Comparison of ENCODE assay signal across 10 mouse cellular contexts in the genomic region with DNA sequence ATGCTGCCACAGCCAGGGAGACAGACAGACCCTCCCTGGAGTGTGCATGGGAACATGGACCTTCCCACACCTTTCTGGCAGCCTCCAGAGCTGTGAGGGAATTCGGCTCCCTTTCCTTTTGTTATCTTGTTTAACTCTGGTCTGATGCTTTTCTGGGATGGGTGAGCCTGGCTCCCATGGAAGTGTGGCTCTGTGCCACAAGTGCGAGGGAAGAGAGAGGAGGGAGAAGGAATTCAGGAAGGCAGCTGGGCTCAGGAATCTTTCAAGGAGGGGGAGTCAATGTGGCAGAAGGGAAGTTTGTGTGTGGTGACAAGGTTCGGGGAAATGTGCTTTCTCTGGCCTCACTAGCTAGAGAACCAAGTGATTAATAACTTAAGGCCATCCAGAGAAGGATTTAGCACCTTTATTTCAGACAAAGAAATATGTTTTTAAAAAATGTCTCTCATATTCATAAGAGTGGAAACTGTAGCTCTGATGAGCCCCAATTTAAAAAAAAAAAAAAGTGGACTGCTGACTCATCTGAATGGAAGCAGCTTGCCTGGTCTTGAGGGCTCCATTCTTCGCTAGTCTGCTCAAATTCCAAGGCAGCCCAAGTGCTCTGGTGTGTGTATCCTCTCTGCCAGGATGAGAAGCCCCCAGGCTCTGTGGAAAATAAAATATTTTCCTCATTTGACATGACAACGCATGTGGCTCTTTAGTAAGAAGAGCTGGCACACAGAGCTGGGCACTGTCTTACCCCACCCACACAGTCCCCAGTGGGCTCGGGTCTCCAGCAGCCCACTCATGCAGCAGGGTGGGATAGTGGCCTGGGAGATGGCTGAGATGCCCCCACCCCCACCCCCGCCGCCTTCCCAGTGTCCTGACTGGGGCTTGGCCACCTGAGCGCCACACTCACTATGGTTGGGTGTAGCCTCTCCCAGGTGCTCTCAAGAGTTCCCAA.
DNase-seq lines count a peak whose midpoint lies in the region; ATAC-seq lines count a peak whose summit lies in the region.
"Had no signal": no experiment of that assay in that cellular context is flagged by ENCODE, and none has a peak within 500 bp of the region (broad histone marks: within the 10 kb centered on the region; RNA-seq: fewer than 3 reads in every experiment).

No protein-coding gene starts in this region.

- H3K4me2 ChIP-seq in kidney, embryonic 14.5 days (replicated peaks; ENCODE audit: low read depth, low read length) = no peak overlapping the region
- no peak overlapping the region for H3K4me2 ChIP-seq in embryonic facial prominence, embryonic 14.5 days (ENCODE audit: low read depth, low read length)
- no peak overlapping the region for H3K4me2 ChIP-seq in limb, embryonic 12.5 days
- no peak overlapping the region for H3K4me2 ChIP-seq in liver, embryonic 11.5 days
- no peak overlapping the region for H3K4me2 ChIP-seq in hindbrain, embryonic 13.5 days
- H3K4me2 ChIP-seq: neural tube, embryonic 13.5 days had no signal

- H3K27me3 ChIP-seq in kidney, embryonic 14.5 days (ENCODE audit: control insufficient read depth, insufficient read depth, low read length) = no peaks in the 10 kb centered on the region; the same call in 1 of the 2 replicates
- no peaks in the 10 kb centered on the region for H3K27me3 ChIP-seq in embryonic facial prominence, embryonic 14.5 days (replicated peaks; ENCODE audit: control insufficient read depth, insufficient read depth, low read length)
- no peaks in the 10 kb centered on the region for H3K27me3 ChIP-seq in limb, embryonic 12.5 days
- no peaks in the 10 kb centered on the region for H3K27me3 ChIP-seq in liver, embryonic 11.5 days (replicated peaks; ENCODE audit: control insufficient read depth, insufficient read depth, low read length)
- 0 out of 2 replicates have a peak, but pooled peaks cover 4% of the 10 kb centered on the region for H3K27me3 ChIP-seq in hindbrain, embryonic 13.5 days
- H3K27me3 ChIP-seq: neural tube, embryonic 13.5 days had no signal

- H3K9me3 ChIP-seq in kidney, embryonic 14.5 days (ENCODE audit: control insufficient read depth, low read length) = no peaks in the 10 kb centered on the region
- H3K9me3 ChIP-seq in embryonic facial prominence, embryonic 14.5 days (ENCODE audit: control insufficient read depth, low read length) = no peaks in the 10 kb centered on the region
- no peaks in the 10 kb centered on the region for H3K9me3 ChIP-seq in limb, embryonic 12.5 days
- H3K9me3 ChIP-seq in liver, embryonic 11.5 days (ENCODE audit: control insufficient read depth, low read length) = no peaks in the 10 kb centered on the region
- no peaks in the 10 kb centered on the region for H3K9me3 ChIP-seq in hindbrain, embryonic 13.5 days
- H3K9me3 ChIP-seq: neural tube, embryonic 13.5 days had no signal

- 66% methylated on average over 9 of the region's 9 CpGs for WGBS in kidney, embryonic 14.5 days
- WGBS in embryonic facial prominence, embryonic 14.5 days = 45% methylated on average over 9 of the region's 9 CpGs
- WGBS in limb, embryonic 12.5 days = 65% methylated on average over 9 of the region's 9 CpGs
- WGBS in liver, embryonic 11.5 days = 62% methylated on average over 9 of the region's 9 CpGs
- 75% methylated on average over 9 of the region's 9 CpGs for WGBS in hindbrain, embryonic 13.5 days

- no peak overlapping the region for H3K4me3 ChIP-seq in kidney, embryonic 14.5 days (ENCODE audit: low read length)
- H3K4me3 ChIP-seq in embryonic facial prominence, embryonic 14.5 days (ENCODE audit: low read depth, low read length) = no peak overlapping the region
- H3K4me3 ChIP-seq in limb, embryonic 12.5 days (replicated peaks) = no peak overlapping the region
- no peak overlapping the region for H3K4me3 ChIP-seq in liver, embryonic 11.5 days (ENCODE audit: low read depth, low read length)
- no peak overlapping the region for H3K4me3 ChIP-seq in hindbrain, embryonic 13.5 days
- H3K4me3 ChIP-seq: erythroblast, embryonic 14.5 days; neural tube, embryonic 13.5 days had no signal

- H3K27ac ChIP-seq in kidney, embryonic 14.5 days (ENCODE audit: low read depth, low read length) = no peak overlapping the region
- H3K27ac ChIP-seq in embryonic facial prominence, embryonic 14.5 days (replicated peaks; ENCODE audit: low read depth, low read length) = peak overlapping the region; percentile 64
- peak overlapping the region; percentile 51; the same call in 1 of the 2 replicates for H3K27ac ChIP-seq in limb, embryonic 12.5 days
- H3K27ac ChIP-seq in liver, embryonic 11.5 days (ENCODE audit: low read depth, low read length) = no peak overlapping the region
- no peak overlapping the region for H3K27ac ChIP-seq in hindbrain, embryonic 13.5 days
- H3K27ac ChIP-seq: neural tube, embryonic 13.5 days had no signal

- DNase-seq in kidney, adult 11 months = no peak
- DNase-seq in NIH3T3 (ENCODE audit: low read depth) = peak; percentile 88
- DNase-seq in embryonic facial prominence, embryonic 14.5 days (ENCODE audit: low spot score) = peak; percentile 89
- DNase-seq in liver, embryonic 11.5 days (ENCODE audit: low spot score) = no peak

- H3K4me1 ChIP-seq in kidney, embryonic 14.5 days (ENCODE audit: control insufficient read depth, insufficient read depth, low read length) = peaks cover 11% of the 10 kb centered on the region; the same call in 1 of the 2 replicates
- H3K4me1 ChIP-seq in embryonic facial prominence, embryonic 14.5 days (ENCODE audit: control insufficient read depth, insufficient read depth, low read length) = peaks cover 36% of the 10 kb centered on the region
- peaks cover 51% of the 10 kb centered on the region for H3K4me1 ChIP-seq in limb, embryonic 12.5 days (replicated peaks)
- H3K4me1 ChIP-seq in liver, embryonic 11.5 days (replicated peaks; ENCODE audit: control insufficient read depth, insufficient read depth, low read length) = no peaks in the 10 kb centered on the region
- peaks cover 40% of the 10 kb centered on the region for H3K4me1 ChIP-seq in hindbrain, embryonic 13.5 days (replicated peaks)

- no peaks in the 10 kb centered on the region for H3K36me3 ChIP-seq in kidney, embryonic 14.5 days (ENCODE audit: control insufficient read depth, insufficient read depth, low read length)
- H3K36me3 ChIP-seq in embryonic facial prominence, embryonic 14.5 days (ENCODE audit: control insufficient read depth, insufficient read depth, low read length) = no peaks in the 10 kb centered on the region
- H3K36me3 ChIP-seq in limb, embryonic 12.5 days = no peaks in the 10 kb centered on the region
- H3K36me3 ChIP-seq in liver, embryonic 11.5 days (ENCODE audit: control insufficient read depth, insufficient read depth, low read length) = no peaks in the 10 kb centered on the region
- no peaks in the 10 kb centered on the region for H3K36me3 ChIP-seq in hindbrain, embryonic 13.5 days
- H3K36me3 ChIP-seq: neural tube, embryonic 13.5 days had no signal

- ATAC-seq in kidney, embryonic 14.5 days (ENCODE audit: low FRiP score, low TSS enrichment) = no peak
- ATAC-seq in embryonic facial prominence, embryonic 14.5 days (ENCODE audit: low read depth) = peak; percentile 73
- no peak for ATAC-seq in limb, embryonic 12.5 days (ENCODE audit: insufficient number of reproducible peaks, insufficient read depth, low FRiP score, low TSS enrichment, low read depth)
- ATAC-seq in liver, embryonic 11.5 days (replicated peaks; ENCODE audit: low FRiP score) = no peak
- ATAC-seq in erythroblast, adult 5-6 weeks (replicated peaks; ENCODE audit: low FRiP score, poor library complexity, severe bottlenecking) = no peak
- no peak for ATAC-seq in hindbrain, embryonic 13.5 days (ENCODE audit: low FRiP score)

- H3K9ac ChIP-seq in kidney, embryonic 14.5 days (ENCODE audit: low read depth, low read length) = 0 out of 2 replicates have a peak overlapping the region, but pooled peaks have one; percentile 12
- 0 out of 2 replicates have a peak overlapping the region, but pooled peaks have one; percentile 0 for H3K9ac ChIP-seq in embryonic facial prominence, embryonic 14.5 days (ENCODE audit: low read depth, low read length)
- H3K9ac ChIP-seq in limb, embryonic 12.5 days (replicated peaks) = no peak overlapping the region
- H3K9ac ChIP-seq in liver, embryonic 11.5 days (ENCODE audit: low read depth, low read length) = no peak overlapping the region
- no peak overlapping the region for H3K9ac ChIP-seq in hindbrain, embryonic 13.5 days
- H3K9ac ChIP-seq: neural tube, embryonic 13.5 days had no signal

Comparison
In these comparisons a context has a peak if more than half of its experiments do, and no peak if none do; other contexts are left out.
1. H3K27ac ChIP-seq: peak in embryonic facial prominence, embryonic 14.5 days (single experiment) and limb, embryonic 12.5 days (single experiment); none in kidney, embryonic 14.5 days (single experiment), liver, embryonic 11.5 days (single experiment) and hindbrain, embryonic 13.5 days (single experiment).
2. H3K9ac ChIP-seq: peak in kidney, embryonic 14.5 days (single experiment) and embryonic facial prominence, embryonic 14.5 days (single experiment); none in limb, embryonic 12.5 days (single experiment), liver, embryonic 11.5 days (single experiment) and hindbrain, embryonic 13.5 days (single experiment).
3. DNase-seq: peak in NIH3T3 (single experiment) and embryonic facial prominence, embryonic 14.5 days (single experiment); none in kidney, adult 11 months (single experiment) and liver, embryonic 11.5 days (single experiment).